ENCODE assay signal across 8 mouse cellular contexts in genomic region chrX:169997456-169997853, GRCm38 (mm10). TPM values are rescaled to one million over a fixed set of nuclear protein-coding genes. Genes with fewer than 3 reads are reported as not detected.
DNase-seq lines count a peak whose midpoint lies in the region; ATAC-seq and TF ChIP-seq lines count a peak whose summit lies in the region.
"Not testable (repeated sequence)": the region's sequence is repeated elsewhere in the genome, so short reads cannot be mapped to it uniquely, and the experiment has no call there.

No protein-coding gene starts in this region.

- peak; percentile 28 for DNase-seq in forebrain, embryonic 11.5 days (ENCODE audit: low spot score)
- DNase-seq in limb, embryonic 14.5 days (ENCODE audit: low spot score): not testable (repeated sequence)
- DNase-seq in urinary bladder, adult 2 months (ENCODE audit: low spot score): peak; percentile 88

- H3K79me2 ChIP-seq in macrophage (ENCODE audit: inconsistent target): not testable (repeated sequence)

- WGBS in forebrain, embryonic 11.5 days: 40% methylated on average over 30 of the region's 40 CpGs
- WGBS in heart, embryonic 11.5 days (ENCODE audit: insufficient replicate concordance): 37% methylated on average over 38 of the region's 40 CpGs
- 61% methylated on average over 40 of the region's 40 CpGs for WGBS in limb, embryonic 14.5 days
- 51% methylated on average over 40 of the region's 40 CpGs for WGBS in macrophage (ENCODE audit: missing documents)
- 56% methylated on average over 40 of the region's 40 CpGs for WGBS in neural tube, embryonic 14.5 days

- peak overlapping the region; percentile 41 for H3K4me3 ChIP-seq in brown adipose tissue, adult 24 weeks (ENCODE audit: insufficient read depth, low read depth, low read length)
- peak overlapping the region; percentile 26 for H3K4me3 ChIP-seq in forebrain, embryonic 11.5 days (ENCODE audit: low read depth, low read length)
- peak overlapping the region; percentile 42 for H3K4me3 ChIP-seq in heart, embryonic 11.5 days (ENCODE audit: low read depth, low read length)
- H3K4me3 ChIP-seq in limb, embryonic 14.5 days (replicated peaks; ENCODE audit: low read length): peak overlapping the region; percentile 49
- peak overlapping the region; percentile 9; the same call in 1 of the 2 replicates for H3K4me3 ChIP-seq in macrophage (ENCODE audit: inconsistent target)
- peak overlapping the region; percentile 36 for H3K4me3 ChIP-seq in neural tube, embryonic 14.5 days (ENCODE audit: low read depth, low read length)

- H3K4me1 ChIP-seq in brown adipose tissue, adult 24 weeks (ENCODE audit: control insufficient read depth, insufficient read depth, insufficient read length, low read length); forebrain, embryonic 11.5 days (replicated peaks; ENCODE audit: control insufficient read depth, insufficient read depth, low read length); heart, embryonic 11.5 days (ENCODE audit: control insufficient read depth, insufficient read depth, low read length); limb, embryonic 14.5 days (ENCODE audit: control insufficient read depth, insufficient read depth, low read length); neural tube, embryonic 14.5 days (ENCODE audit: control insufficient read depth, insufficient read depth, low read length): not testable (repeated sequence)

- H3K4me2 ChIP-seq in forebrain, embryonic 11.5 days (ENCODE audit: low read depth, low read length, severe bottlenecking): peak overlapping the region; percentile 60
- peak overlapping the region; percentile 79 for H3K4me2 ChIP-seq in heart, embryonic 11.5 days
- H3K4me2 ChIP-seq in limb, embryonic 14.5 days (replicated peaks; ENCODE audit: low read depth, low read length, severe bottlenecking): peak overlapping the region; percentile 100
- peak overlapping the region; percentile 70 for H3K4me2 ChIP-seq in neural tube, embryonic 14.5 days (ENCODE audit: low read depth, low read length)

- H3K9ac ChIP-seq in forebrain, embryonic 11.5 days (ENCODE audit: low read length): peak overlapping the region; percentile 29
- peak overlapping the region; percentile 58 for H3K9ac ChIP-seq in heart, embryonic 11.5 days (ENCODE audit: low read depth, low read length)
- peak overlapping the region; percentile 53 for H3K9ac ChIP-seq in limb, embryonic 14.5 days (ENCODE audit: low read depth, low read length, severe bottlenecking)
- peak overlapping the region; percentile 49 for H3K9ac ChIP-seq in neural tube, embryonic 14.5 days (replicated peaks; ENCODE audit: low read depth, low read length)

- ATAC-seq in forebrain, embryonic 11.5 days (replicated peaks; ENCODE audit: low FRiP score); neural tube, embryonic 14.5 days (ENCODE audit: low read depth): not testable (repeated sequence)
- ATAC-seq in heart, embryonic 11.5 days (replicated peaks; ENCODE audit: insufficient number of reproducible peaks, low FRiP score, low TSS enrichment): peak; percentile 32; the same call in 1 of the 2 replicates
- peak; percentile 11 for ATAC-seq in inflammation-experienced regulatory T-cells, adult 6 months
- ATAC-seq in limb, embryonic 14.5 days (ENCODE audit: low FRiP score, low read depth): peak; percentile 20; the same call in 1 of the 2 replicates

- H3K27me3 ChIP-seq in forebrain, embryonic 11.5 days (ENCODE audit: control insufficient read depth, insufficient read depth, low read length); heart, embryonic 11.5 days (ENCODE audit: control insufficient read depth, insufficient read depth, low read length); neural tube, embryonic 14.5 days (ENCODE audit: control insufficient read depth, insufficient read depth, low read length): not testable (repeated sequence)
- peaks cover 15% of the 10 kb centered on the region for H3K27me3 ChIP-seq in limb, embryonic 14.5 days (ENCODE audit: control insufficient read depth, insufficient read depth, low read length)

- H3K36me3 ChIP-seq in forebrain, embryonic 11.5 days (ENCODE audit: control insufficient read depth, insufficient read depth, low read length); heart, embryonic 11.5 days (ENCODE audit: control insufficient read depth, insufficient read depth, low read length); limb, embryonic 14.5 days (ENCODE audit: control insufficient read depth, insufficient read depth, low read length); macrophage (ENCODE audit: inconsistent target); neural tube, embryonic 14.5 days (ENCODE audit: control insufficient read depth, insufficient read depth, low read length): not testable (repeated sequence)

- H3K27ac ChIP-seq in brown adipose tissue, adult 24 weeks (replicated peaks; ENCODE audit: low read depth, low read length): peak overlapping the region; percentile 22
- H3K27ac ChIP-seq in forebrain, embryonic 11.5 days (ENCODE audit: low read depth, low read length): peak overlapping the region; percentile 75
- H3K27ac ChIP-seq in heart, embryonic 11.5 days (ENCODE audit: low read depth, low read length): 0 out of 2 replicates have a peak overlapping the region, but pooled peaks have one; percentile 29
- 0 out of 2 replicates have a peak overlapping the region, but pooled peaks have one; percentile 59 for H3K27ac ChIP-seq in limb, embryonic 14.5 days (replicated peaks; ENCODE audit: low read depth, low read length)
- not testable (repeated sequence) for H3K27ac ChIP-seq in macrophage
- peak overlapping the region; percentile 66 for H3K27ac ChIP-seq in neural tube, embryonic 14.5 days (ENCODE audit: low read depth, low read length)

- not testable (repeated sequence) for H3K9me3 ChIP-seq in forebrain, embryonic 11.5 days (ENCODE audit: control insufficient read depth, low read length)
- peaks cover 19% of the 10 kb centered on the region for H3K9me3 ChIP-seq in heart, embryonic 11.5 days (replicated peaks; ENCODE audit: control insufficient read depth, low read length)
- peaks cover 63% of the 10 kb centered on the region for H3K9me3 ChIP-seq in limb, embryonic 14.5 days (ENCODE audit: control insufficient read depth, low read length)
- H3K9me3 ChIP-seq in neural tube, embryonic 14.5 days (ENCODE audit: control insufficient read depth, low read length): peaks cover 33% of the 10 kb centered on the region

- TF ChIP-seq POLR2A in limb, embryonic 14.5 days (IDR thresholded peaks at IDR 0.05; ENCODE audit: borderline replicate concordance, extremely low read depth, insufficient read depth, insufficient read length): not testable (repeated sequence)

RNA-seq across cellular contexts. Expression of gene Gm21887, which starts 12.0 kb away (rescaled TPM):
- 19.2 and 24.7 TPM in 2 replicates for polyA plus RNA-seq in brown adipose tissue, adult 24 weeks (2012; ENCODE audit: insufficient read depth, insufficient read length, missing spikeins)
- 321 and 384 TPM in 2 replicates for polyA plus RNA-seq in forebrain, embryonic 11.5 days (2014; fragmentation: Nextera tagmentation; extraction: Ambion mirVana)
- polyA plus RNA-seq in heart, embryonic 11.5 days (2014; fragmentation: Nextera tagmentation; extraction: Ambion mirVana): 95.5 and 157 TPM in 2 replicates
- 10 to 100 TPM in 2 of 3 experiments, under 1 TPM in 1; 0.88 to 24.9 (median 14.6) TPM for polyA plus RNA-seq in inflammation-experienced regulatory T-cells, adult 6 months (2017; shearing (Covaris generic))
- polyA plus RNA-seq in limb, embryonic 14.5 days (2012; rRNA removed): 580 and 2,943 TPM in 2 replicates
- 187 and 412 TPM in 2 replicates for polyA plus RNA-seq in limb, embryonic 14.5 days (2014; fragmentation: Nextera tagmentation; extraction: Ambion mirVana)
- 1,000 to 10,000 TPM in 16 of 26 experiments, 100 to 1,000 TPM in 10; 644 to 7,809 (median 1,101) TPM for total RNA-seq in macrophage (2018; cell fraction: chromatin; rRNA removed)
- total RNA-seq in macrophage (2018; cell fraction: cytosol; rRNA removed): 100 to 1,000 TPM in 1 of 26 experiments, 10 to 100 TPM in 25; 11.8 to 160 (median 27.3) TPM
- total RNA-seq in macrophage (2018; cell fraction: nucleus; rRNA removed): 1,000 to 10,000 TPM in 5 of 26 experiments, 100 to 1,000 TPM in 20, 10 to 100 TPM in 1; 96.6 to 1,945 (median 481) TPM
- polyA plus RNA-seq in macrophage (2018): 45.5 to 114 TPM (median 105 TPM) in 3 replicates
- 150 and 359 TPM in 2 replicates for polyA plus RNA-seq in neural tube, embryonic 14.5 days (2014; fragmentation: Nextera tagmentation; extraction: Ambion mirVana)
- polyA plus RNA-seq in urinary bladder, adult 2 months (2012; rRNA removed): 220 and 239 TPM in 2 replicates
